Mouse (Mus musculus) limb, embryonic 14.5 days (tissue): ENCODE measurements around the gene Pigu. TPM values are rescaled to one million over a fixed set of nuclear protein-coding genes. Genes with fewer than 3 reads are reported as not detected.

Experiments used
- ATAC-seq: fragments of 200-750 bp; cut with Nextera tagmentation; 2 replicates; pipeline ENCODE4 v1.8.0; 2017; ENCODE audit warnings: low read depth, moderate number of reproducible peaks, moderate TSS enrichment; ENCODE audit not compliant: low FRiP score
- DNase-seq: peaks from one replicate; pipeline ENCODE4 v3.0.0-alpha.2; 2015; ENCODE audit warnings: low spot score
- H3K27ac ChIP-seq: fragments of 300-500 bp; sonication (generic); replicated peaks from 2 replicates; pipeline ENCODE4 v1.5.1; 2014; ENCODE audit warnings: low read depth, mild to moderate bottlenecking, low read length, moderate library complexity, mixed read lengths
- H3K27me3 ChIP-seq: fragments of 300-500 bp; sonication (generic); 2 replicates; pipeline ENCODE4 v1.6.1; 2014; ENCODE audit warnings: low read length, mixed read lengths; ENCODE audit not compliant: control insufficient read depth, insufficient read depth
- H3K36me3 ChIP-seq: fragments of 300-500 bp; sonication (generic); 2 replicates; pipeline ENCODE4 v1.6.1; 2014; ENCODE audit warnings: mild to moderate bottlenecking, low read length, moderate library complexity, mixed read lengths; ENCODE audit not compliant: control insufficient read depth, insufficient read depth
- H3K4me1 ChIP-seq: fragments of 300-500 bp; sonication (generic); 2 replicates; pipeline ENCODE4 v1.6.1; 2014; ENCODE audit warnings: antibody characterized with exemption, low read length, mixed read lengths; ENCODE audit not compliant: control insufficient read depth, insufficient read depth
- H3K4me2 ChIP-seq: fragments of 300-500 bp; sonication (generic); replicated peaks from 2 replicates; pipeline ENCODE4 v1.6.1; 2014; ENCODE audit warnings: low read depth, mild to moderate bottlenecking, low read length, moderate library complexity; ENCODE audit not compliant: severe bottlenecking
- H3K4me3 ChIP-seq: fragments of 300-500 bp; sonication (generic); replicated peaks from 2 replicates; pipeline ENCODE4 v1.5.1; 2014; ENCODE audit warnings: low read length
- H3K9ac ChIP-seq: fragments of 300-500 bp; sonication (generic); 2 replicates; pipeline ENCODE4 v1.6.1; 2014; ENCODE audit warnings: mild to moderate bottlenecking, low read depth, low read length, moderate library complexity; ENCODE audit not compliant: severe bottlenecking
- H3K9me3 ChIP-seq: fragments of 300-500 bp; sonication (generic); 2 replicates; pipeline ENCODE4 v1.6.1; 2016; ENCODE audit warnings: low read length; ENCODE audit not compliant: control insufficient read depth
- POLR2A ChIP-seq: fragments of 200-500 bp; IDR thresholded peaks from 2 replicates; pipeline ENCODE4 v1.8.0; 2012; ENCODE audit warnings: inconsistent platforms, mild to moderate bottlenecking, moderate library complexity, borderline replicate concordance; ENCODE audit not compliant: insufficient read depth, insufficient read length; ENCODE audit errors: extremely low read depth
- WGBS: fragments of 180-500 bp; shearing (Covaris S2); extraction: QIAGEN DNeasy Blood & Tissue Kit; methylation state at CpG from one replicate; pipeline ENCODE4 v1.1.7; 2014; 5-methylcytosine and 5-hydroxymethylcytosine counted together
- polyA plus RNA-seq, 2 experiments: library from polyadenylated mRNA; depleted of rRNA in 1 of 2; stranded (reverse) in 1 of 2; unstranded in 1 of 2; fragments of >200 nt; fragmentation: Nextera tagmentation in 1 of 2; extraction: Ambion mirVana in 1 of 2; gene quantifications; 2 replicates each; pipeline versions ENCODE4 v1.2.1 to v1.2.3; 2012 to 2014

The Pigu gene
- polyA plus RNA-seq, 2 experiments: 43.8 to 50.7 TPM

DNA sequence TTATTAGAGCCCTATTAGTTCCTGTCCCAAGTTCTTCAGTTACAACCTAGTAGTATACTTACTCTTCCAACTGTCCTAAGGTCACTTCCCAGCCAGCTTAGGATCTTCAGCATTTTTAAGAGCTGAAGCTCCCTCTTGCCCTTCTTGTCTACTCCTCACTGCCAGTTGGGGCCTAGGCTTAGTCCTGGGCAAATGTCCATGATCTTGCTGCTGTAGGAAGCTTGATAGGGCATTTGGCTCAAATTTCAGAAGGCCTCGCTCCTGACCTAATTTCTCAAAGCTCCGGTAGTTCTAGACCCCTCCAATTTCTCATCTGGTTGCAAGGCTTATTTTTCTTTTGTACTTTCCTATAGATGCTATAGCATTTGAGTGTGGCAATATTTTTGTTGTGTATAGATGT is 31.3 kb upstream of the Pigu start:
- Histone ChIP-seq H3K4me1 (peaks cover 4% of the 10 kb centered on the region; the same call in 1 of the 2 replicates), H3K27me3 (no peaks in the 10 kb centered on the region), H3K4me3 (no peak overlapping the region), H3K9me3 (no peaks in the 10 kb centered on the region), H3K27ac (no peak overlapping the region), H3K4me2 (no peak overlapping the region), H3K36me3 (peaks cover 44% of the 10 kb centered on the region), H3K9ac (no peak overlapping the region)
- DNase-seq (no peak), ATAC-seq (no peak)
- 80% methylated on average over 2 of the region's 2 CpGs for WGBS
- no peak for TF ChIP-seq POLR2A

- no peaks in the 10 kb centered on the region for H3K9me3 ChIP-seq
- H3K9ac ChIP-seq: 0 out of 2 replicates have a peak overlapping the region, but pooled peaks have one; percentile 2
- TF ChIP-seq POLR2A: no peak
- H3K27me3 ChIP-seq: no peaks in the 10 kb centered on the region
- H3K4me3 ChIP-seq: no peak overlapping the region
- no peak overlapping the region for H3K4me2 ChIP-seq
- DNase-seq: no peak
- WGBS: 65% methylated on average over 4 of the region's 4 CpGs
- H3K4me1 ChIP-seq: peaks cover 14% of the 10 kb centered on the region
- no peak overlapping the region for H3K27ac ChIP-seq
- H3K36me3 ChIP-seq: peaks cover 44% of the 10 kb centered on the region
- ATAC-seq: no peak
Observed at GRCm38 (mm10) chr2:155387052-155387451, 29.8 kb upstream of the Pigu start.

- no peaks in the 10 kb centered on the region for H3K9me3 ChIP-seq
- no peak for TF ChIP-seq POLR2A
- DNase-seq (no peak), ATAC-seq (no peak)
- WGBS: 16% methylated on average over 26 of the region's 27 CpGs
- H3K36me3 ChIP-seq: peaks cover 43% of the 10 kb centered on the region
- H3K4me2 ChIP-seq: no peak overlapping the region
- no peaks in the 10 kb centered on the region for H3K27me3 ChIP-seq
- 0 out of 2 replicates have a peak overlapping the region, but pooled peaks have one; percentile 2 for H3K9ac ChIP-seq
- peaks cover 14% of the 10 kb centered on the region for H3K4me1 ChIP-seq
- no peak overlapping the region for H3K27ac ChIP-seq
- no peak overlapping the region for H3K4me3 ChIP-seq
Observed at GRCm38 (mm10) chr2:155386534-155386899, 29.3 kb upstream of the Pigu start.

GRCm38 (mm10) chr2:155385731-155386533 is 28.7 kb upstream of the Pigu start:
- ATAC-seq (no peak), DNase-seq (no peak)
- Histone ChIP-seq H3K9ac (0 out of 2 replicates have a peak overlapping the region, but pooled peaks have one; percentile 2), H3K4me2 (no peak overlapping the region), H3K36me3 (peaks cover 37% of the 10 kb centered on the region), H3K9me3 (no peaks in the 10 kb centered on the region), H3K4me1 (peaks cover 14% of the 10 kb centered on the region), H3K4me3 (no peak overlapping the region), H3K27me3 (no peaks in the 10 kb centered on the region), H3K27ac (no peak overlapping the region)
- no peak for TF ChIP-seq POLR2A
- WGBS: 36% methylated on average over 15 of the region's 18 CpGs

GRCm38 (mm10) chr2:155385090-155385489 is 27.9 kb upstream of the Pigu start:
- no peak for TF ChIP-seq POLR2A
- 29% methylated on average over 7 of the region's 7 CpGs for WGBS
- Histone ChIP-seq H3K9me3 (no peaks in the 10 kb centered on the region), H3K4me1 (peaks cover 16% of the 10 kb centered on the region), H3K27me3 (peaks cover 3% of the 10 kb centered on the region; the same call in 1 of the 2 replicates), H3K9ac (no peak overlapping the region), H3K4me2 (no peak overlapping the region), H3K4me3 (no peak overlapping the region), H3K36me3 (peaks cover 29% of the 10 kb centered on the region), H3K27ac (no peak overlapping the region)
- DNase-seq (peak; percentile 87), ATAC-seq (no peak)
